Mouse (Mus musculus) kidney, embryonic 14.5 days (tissue): ENCODE measurements around the gene Efhd2. TPM values are rescaled to one million over a fixed set of nuclear protein-coding genes. Genes with fewer than 3 reads are reported as not detected.

Source experiments
- ATAC-seq: fragments of 200-750 bp; cut with Nextera tagmentation; 2 replicates; pipeline ENCODE4 v1.8.0; 2017; ENCODE audit warnings: moderate number of reproducible peaks, mild to moderate bottlenecking, moderate TSS enrichment, moderate library complexity; ENCODE audit not compliant: low FRiP score, low TSS enrichment
- H3K27ac ChIP-seq: fragments of 300-500 bp; sonication (generic); 2 replicates; pipeline ENCODE4 v1.5.1; 2014; ENCODE audit warnings: low read depth, mild to moderate bottlenecking, low read length, moderate library complexity, mixed read lengths
- H3K27me3 ChIP-seq: fragments of 300-500 bp; sonication (generic); 2 replicates; pipeline ENCODE4 v1.6.1; 2014; ENCODE audit warnings: mild to moderate bottlenecking, low read length; ENCODE audit not compliant: control insufficient read depth, insufficient read depth
- H3K36me3 ChIP-seq: fragments of 300-500 bp; sonication (generic); 2 replicates; pipeline ENCODE4 v1.6.1; 2014; ENCODE audit warnings: low read length, mixed read lengths; ENCODE audit not compliant: control insufficient read depth, insufficient read depth
- H3K4me1 ChIP-seq: fragments of 300-500 bp; sonication (generic); 2 replicates; pipeline ENCODE4 v1.6.1; 2014; ENCODE audit warnings: low read length, mixed read lengths; ENCODE audit not compliant: control insufficient read depth, insufficient read depth
- H3K4me2 ChIP-seq: fragments of 300-500 bp; sonication (generic); replicated peaks from 2 replicates; pipeline ENCODE4 v1.6.1; 2014; ENCODE audit warnings: low read depth, mild to moderate bottlenecking, low read length
- H3K4me3 ChIP-seq: fragments of 300-500 bp; sonication (generic); 2 replicates; pipeline ENCODE4 v1.5.1; 2014; ENCODE audit warnings: mild to moderate bottlenecking, low read length
- H3K9ac ChIP-seq: fragments of 300-500 bp; sonication (generic); 2 replicates; pipeline ENCODE4 v1.6.1; 2014; ENCODE audit warnings: low read depth, mild to moderate bottlenecking, low read length, moderate library complexity
- H3K9me3 ChIP-seq: fragments of 300-500 bp; sonication (generic); 2 replicates; pipeline ENCODE4 v1.6.1; 2016; ENCODE audit warnings: low read length; ENCODE audit not compliant: control insufficient read depth
- WGBS: fragments of 180-500 bp; shearing (Covaris S2); extraction: QIAGEN DNeasy Blood & Tissue Kit; methylation state at CpG from one replicate; pipeline ENCODE4 v1.1.7; 2014; 5-methylcytosine and 5-hydroxymethylcytosine counted together
- polyA plus RNA-seq: library from polyadenylated mRNA; unstranded; fragments of >200 nt; fragmentation: Nextera tagmentation; extraction: Ambion mirVana; gene quantifications from 2 replicates; pipeline ENCODE4 v1.2.1, GENCODE M21; 2014

Gene Efhd2
- polyA plus RNA-seq, 1 experiment from 2014 or later, result 29.5 TPM

GRCm38 (mm10) chr4:141810975-141811374 lies 63.7 kb downstream of the Efhd2 start:
- Histone ChIP-seq H3K9ac (no peak overlapping the region), H3K27me3 (no peaks in the 10 kb centered on the region), H3K27ac (no peak overlapping the region), H3K4me1 (no peaks in the 10 kb centered on the region), H3K4me2 (no peak overlapping the region), H3K4me3 (no peak overlapping the region), H3K9me3 (no peaks in the 10 kb centered on the region), H3K36me3 (peaks cover 81% of the 10 kb centered on the region)
- ATAC-seq, result no peak
- WGBS, result 94% methylated on average over 2 of the region's 2 CpGs

GRCm38 (mm10) chr4:141809850-141810464 lies 64.8 kb downstream of the Efhd2 start:
- Histone ChIP-seq H3K27me3 (no peaks in the 10 kb centered on the region), H3K4me2 (no peak overlapping the region), H3K27ac (no peak overlapping the region), H3K9ac (no peak overlapping the region), H3K36me3 (peaks cover 87% of the 10 kb centered on the region), H3K9me3 (no peaks in the 10 kb centered on the region), H3K4me3 (no peak overlapping the region), H3K4me1 (no peaks in the 10 kb centered on the region)
- no peak for ATAC-seq
- 85% methylated on average over 8 of the region's 8 CpGs for WGBS

Other genes starting within 250 kb of the Efhd2 start
- gene Plekhm2, start 210.0 kb downstream of the Efhd2 start, polyA plus RNA-seq, result 3.5 and 6.8 TPM in 2 replicates
- not detected in 2 replicates for gene Rsc1a1, start 189.3 kb downstream of the Efhd2 start, polyA plus RNA-seq
- gene Ddi2, start 151.5 kb downstream of the Efhd2 start, polyA plus RNA-seq, result 11.0 and 20.6 TPM in 2 replicates
- 1.1 and 1.6 TPM in 2 replicates for gene Agmat, start 128.2 kb downstream of the Efhd2 start, polyA plus RNA-seq
- gene Dnajc16, start 84.0 kb downstream of the Efhd2 start, polyA plus RNA-seq, result 3.2 and 5.2 TPM in 2 replicates
- gene Casp9, start 81.3 kb downstream of the Efhd2 start, polyA plus RNA-seq, result 14.5 and 24.3 TPM in 2 replicates
- not detected in 2 replicates for gene Cela2a, start 48.8 kb downstream of the Efhd2 start, polyA plus RNA-seq
- gene Ctrc, start 28.6 kb downstream of the Efhd2 start, polyA plus RNA-seq, result not detected in 2 replicates
- gene Fhad1, start 140.2 kb upstream of the Efhd2 start, polyA plus RNA-seq, result 0.15 and 0.60 TPM in 2 replicates
- 16.7 and 23.0 TPM in 2 replicates for gene Tmem51, start 209.4 kb upstream of the Efhd2 start, polyA plus RNA-seq